Mouse (Mus musculus) heart, embryonic 11.5 days (tissue): ENCODE results near the gene 1700014D04Rik. TPM values are rescaled to one million over a fixed set of nuclear protein-coding genes. Genes with fewer than 3 reads are reported as not detected.
A peak's percentile ranks its signal among the peaks of the same experiment; 100 is the strongest.
"Not testable (repeated sequence)": the region's sequence is repeated elsewhere in the genome, so short reads cannot be mapped to it uniquely, and the experiment has no call there.

Experiments used
- ATAC-seq: fragments of 200-750 bp; cut with Nextera tagmentation; replicated peaks from 2 replicates; pipeline ENCODE4 v1.8.0; 2017; ENCODE audit warnings: moderate library complexity; ENCODE audit not compliant: insufficient number of reproducible peaks, low FRiP score, low TSS enrichment
- H3K27ac ChIP-seq: fragments of 300-500 bp; sonication (generic); 2 replicates; pipeline ENCODE4 v1.5.1; 2014; ENCODE audit warnings: mild to moderate bottlenecking, low read depth, low read length
- H3K27me3 ChIP-seq: fragments of 300-500 bp; sonication (generic); 2 replicates; pipeline ENCODE4 v1.6.1; 2014; ENCODE audit warnings: mild to moderate bottlenecking, low read length, mixed read lengths; ENCODE audit not compliant: control insufficient read depth, insufficient read depth
- H3K36me3 ChIP-seq: fragments of 300-500 bp; sonication (generic); 2 replicates; pipeline ENCODE4 v1.6.1; 2014; ENCODE audit warnings: mild to moderate bottlenecking, low read length, moderate library complexity, mixed read lengths; ENCODE audit not compliant: control insufficient read depth, insufficient read depth
- H3K4me1 ChIP-seq: fragments of 300-500 bp; sonication (generic); 2 replicates; pipeline ENCODE4 v1.6.1; 2014; ENCODE audit warnings: low read length; ENCODE audit not compliant: control insufficient read depth, insufficient read depth
- H3K4me2 ChIP-seq: fragments of 300-500 bp; sonication (generic); 2 replicates; pipeline ENCODE4 v1.6.1; 2014; ENCODE audit warnings: mild to moderate bottlenecking, moderate library complexity
- H3K4me3 ChIP-seq: fragments of 300-500 bp; sonication (generic); 2 replicates; pipeline ENCODE4 v1.5.1; 2014; ENCODE audit warnings: low read depth, low read length
- H3K9ac ChIP-seq: fragments of 300-500 bp; sonication (generic); 2 replicates; pipeline ENCODE4 v1.6.1; 2014; ENCODE audit warnings: mild to moderate bottlenecking, low read depth, low read length, moderate library complexity
- H3K9me3 ChIP-seq: fragments of 300-500 bp; sonication (generic); replicated peaks from 2 replicates; pipeline ENCODE4 v1.6.1; 2016; ENCODE audit warnings: low read length; ENCODE audit not compliant: control insufficient read depth
- WGBS: fragments of 180-500 bp; shearing (Covaris S2); extraction: QIAGEN DNeasy Blood & Tissue Kit; methylation state at CpG from one replicate; pipeline ENCODE4 v1.1.7; 2014; ENCODE audit not compliant: insufficient replicate concordance; 5-methylcytosine and 5-hydroxymethylcytosine counted together
- polyA plus RNA-seq: library from polyadenylated mRNA; unstranded; fragments of >200 nt; fragmentation: Nextera tagmentation; extraction: Ambion mirVana; gene quantifications from 2 replicates; pipeline ENCODE4 v1.2.1, GENCODE M21; 2014

The 1700014D04Rik gene
- polyA plus RNA-seq = not detected in 2 replicates

- H3K27me3 ChIP-seq = no peaks in the 10 kb centered on the region
- no peaks in the 10 kb centered on the region for H3K36me3 ChIP-seq
- WGBS = 79% methylated on average over 9 of the region's 9 CpGs
- H3K4me2 ChIP-seq = no peak within 1 kb of the TSS
- no peak within 1 kb of the TSS for H3K9ac ChIP-seq
- no peak within 1 kb of the TSS for H3K4me3 ChIP-seq
- no peaks in the 10 kb centered on the region for H3K9me3 ChIP-seq
- 0 out of 2 replicates have a peak, but pooled peaks cover 2% of the 10 kb centered on the region for H3K4me1 ChIP-seq
- ATAC-seq = no peak
- H3K27ac ChIP-seq = no peak within 1 kb of the TSS
These were observed at the start of gene 1700014D04Rik for GRCm38 (mm10) chr13:59746711-59747110. TSS of gene 1700014D04Rik (minus strand) at chr13:59746752.

- H3K4me2 ChIP-seq = no peak overlapping the region
- 85% methylated on average over 6 of the region's 6 CpGs for WGBS
- H3K27me3 ChIP-seq = no peaks in the 10 kb centered on the region
- H3K9ac ChIP-seq = no peak overlapping the region
- H3K9me3 ChIP-seq = no peaks in the 10 kb centered on the region
- no peak overlapping the region for H3K4me3 ChIP-seq
- H3K4me1 ChIP-seq = no peaks in the 10 kb centered on the region
- H3K36me3 ChIP-seq = peaks cover 50% of the 10 kb centered on the region
- peak; percentile 80 for ATAC-seq
- peak overlapping the region; percentile 37 for H3K27ac ChIP-seq
These were observed 49.4 kb upstream of the 1700014D04Rik start for GRCm38 (mm10) chr13:59795807-59796465.

- Histone ChIP-seq H3K36me3 (peaks cover 47% of the 10 kb centered on the region), H3K9ac (no peak overlapping the region), H3K4me2 (no peak overlapping the region), H3K27me3 (no peaks in the 10 kb centered on the region), H3K4me3 (no peak overlapping the region), H3K27ac (no peak overlapping the region), H3K9me3 (no peaks in the 10 kb centered on the region), H3K4me1 (no peaks in the 10 kb centered on the region)
- 90% methylated on average over 1 of the region's 1 CpGs for WGBS
- ATAC-seq = no peak
These were observed 48.2 kb upstream of the 1700014D04Rik start for GRCm38 (mm10) chr13:59794786-59795185.

- H3K9me3 ChIP-seq = no peaks in the 10 kb centered on the region
- WGBS = 79% methylated on average over 7 of the region's 7 CpGs
- H3K4me1 ChIP-seq = no peaks in the 10 kb centered on the region
- H3K9ac ChIP-seq = no peak within 1 kb of the TSS
- peaks cover 55% of the 10 kb centered on the region for H3K36me3 ChIP-seq
- H3K4me2 ChIP-seq = no peak within 1 kb of the TSS
- no peaks in the 10 kb centered on the region for H3K27me3 ChIP-seq
- no peak within 1 kb of the TSS for H3K4me3 ChIP-seq
- no peak within 1 kb of the TSS for H3K27ac ChIP-seq
- ATAC-seq = no peak
These were observed 35.6 kb upstream of the 1700014D04Rik start, which contains the start of gene Gm49354 for GRCm38 (mm10) chr13:59782145-59782544. TSS of gene Gm49354 (minus strand) at chr13:59782245.

- not testable (repeated sequence) for H3K27me3 ChIP-seq, H3K4me2 ChIP-seq, H3K9ac ChIP-seq, H3K4me1 ChIP-seq, H3K9me3 ChIP-seq, ATAC-seq, H3K4me3 ChIP-seq, H3K27ac ChIP-seq
- peaks cover 43% of the 10 kb centered on the region for H3K36me3 ChIP-seq
- 96% methylated on average over 1 of the region's 1 CpGs for WGBS
These were observed 33.3 kb upstream of the 1700014D04Rik start for GRCm38 (mm10) chr13:59779744-59780264.

- no peak for ATAC-seq
- Histone ChIP-seq H3K36me3 (peaks cover 43% of the 10 kb centered on the region), H3K4me2 (no peak overlapping the region), H3K27ac (no peak overlapping the region), H3K9me3 (no peaks in the 10 kb centered on the region), H3K4me1 (no peaks in the 10 kb centered on the region), H3K9ac (no peak overlapping the region), H3K4me3 (no peak overlapping the region), H3K27me3 (no peaks in the 10 kb centered on the region)
- WGBS = 89% methylated on average over 4 of the region's 4 CpGs
These were observed 32.7 kb upstream of the 1700014D04Rik start for GRCm38 (mm10) chr13:59779213-59779612.

- H3K27ac ChIP-seq = no peak overlapping the region
- no peak overlapping the region for H3K9ac ChIP-seq
- no peak overlapping the region for H3K4me3 ChIP-seq
- peaks cover 13% of the 10 kb centered on the region for H3K4me1 ChIP-seq
- no peaks in the 10 kb centered on the region for H3K27me3 ChIP-seq
- no peak overlapping the region for H3K4me2 ChIP-seq
- no peak for ATAC-seq
- H3K9me3 ChIP-seq = no peaks in the 10 kb centered on the region
- H3K36me3 ChIP-seq = peaks cover 11% of the 10 kb centered on the region
- WGBS = 81% methylated on average over 3 of the region's 3 CpGs
These were observed 28.6 kb upstream of the 1700014D04Rik start for GRCm38 (mm10) chr13:59775168-59775567.

GRCm38 (mm10) chr13:59771257-59771656 is 24.7 kb upstream of the 1700014D04Rik start:
- ATAC-seq = 0 out of 2 replicates have a peak, but pooled peaks have one; percentile 8
- Histone ChIP-seq H3K4me2 (peak overlapping the region; percentile 80), H3K9ac (peak overlapping the region; percentile 95), H3K36me3 (no peaks in the 10 kb centered on the region), H3K9me3 (no peaks in the 10 kb centered on the region), H3K27me3 (no peaks in the 10 kb centered on the region), H3K4me3 (peak overlapping the region; percentile 86; the same call in 1 of the 2 replicates), H3K27ac (peak overlapping the region; percentile 100), H3K4me1 (peaks cover 34% of the 10 kb centered on the region)
- WGBS = 33% methylated on average over 9 of the region's 9 CpGs
